Mouse (Mus musculus): ENCODE data around the gene Gm27021.

- no peak for TF ChIP-seq USF1 (IDR thresholded peaks at IDR 0.05; ENCODE audit: low read depth, low read length)
- TF ChIP-seq MXI1 (IDR thresholded peaks at IDR 0.05; ENCODE audit: low read depth, low read length): no peak
- no peak for TF ChIP-seq MAZ (IDR thresholded peaks at IDR 0.05; ENCODE audit: low read depth, low read length)
- TF ChIP-seq CTCF (IDR thresholded peaks at IDR 0.05 in 2 of 3, conservative IDR thresholded peaks at IDR 0.05 in 1 of 3; ENCODE audit: control insufficient read depth in 1 of 3, insufficient read depth in 1 of 3, low read depth in 2 of 3, low read length in 3 of 3, poor library complexity in 1 of 3, severe bottlenecking in 1 of 3): no peak
- TF ChIP-seq TCF12 (IDR thresholded peaks at IDR 0.05; ENCODE audit: low read depth, low read length): no peak
- no peak for TF ChIP-seq POLR2AphosphoS2 (IDR thresholded peaks at IDR 0.05; ENCODE audit: low read length)
- no peak for TF ChIP-seq POLR2A (IDR thresholded peaks at IDR 0.05; ENCODE audit: control insufficient read depth in 1 of 2, insufficient read depth in 1 of 2, low read depth in 1 of 2, low read length in 2 of 2, poor library complexity in 1 of 2)
- TF ChIP-seq TAL1 (IDR thresholded peaks at IDR 0.05; ENCODE audit: low read length): no peak
- TF ChIP-seq ETS1 (IDR thresholded peaks at IDR 0.05; ENCODE audit: low read depth, low read length): no peak
- TF ChIP-seq GATA1 (IDR thresholded peaks at IDR 0.05; ENCODE audit: low read depth, low read length): no peak
Measured at GRCm38 (mm10) chr8:120577821-120578220, 90.1 kb downstream of the Gm27021 start.

Data from MEL (cell line).